Mouse (Mus musculus) lung, adult 18-20 months (tissue): ENCODE measurements around the gene Olfr320.
"Not testable (repeated sequence)": the region's sequence is repeated elsewhere in the genome, so short reads cannot be mapped to it uniquely, and the experiment has no call there.

Experiments used
- DNase-seq, 2 experiments: peaks; one replicate each; pipeline ENCODE4 v3.0.0; 2022; ENCODE audit warnings: mixed read lengths in 2 of 2

Gene Olfr320

GRCm38 (mm10) chr11:58680799-58681198, at the start of gene Olfr320:
Gene Olfr320, plus strand, starts transcription at chr11:58681099.
- DNase-seq: no peak

GRCm38 (mm10) chr11:58634878-58635277, 46.0 kb upstream of the Olfr320 start:
- no peak for DNase-seq

- peak; percentile 19 to 20 for DNase-seq
Measured at GRCm38 (mm10) chr11:58636376-58636977, 44.4 kb upstream of the Olfr320 start.

DNA sequence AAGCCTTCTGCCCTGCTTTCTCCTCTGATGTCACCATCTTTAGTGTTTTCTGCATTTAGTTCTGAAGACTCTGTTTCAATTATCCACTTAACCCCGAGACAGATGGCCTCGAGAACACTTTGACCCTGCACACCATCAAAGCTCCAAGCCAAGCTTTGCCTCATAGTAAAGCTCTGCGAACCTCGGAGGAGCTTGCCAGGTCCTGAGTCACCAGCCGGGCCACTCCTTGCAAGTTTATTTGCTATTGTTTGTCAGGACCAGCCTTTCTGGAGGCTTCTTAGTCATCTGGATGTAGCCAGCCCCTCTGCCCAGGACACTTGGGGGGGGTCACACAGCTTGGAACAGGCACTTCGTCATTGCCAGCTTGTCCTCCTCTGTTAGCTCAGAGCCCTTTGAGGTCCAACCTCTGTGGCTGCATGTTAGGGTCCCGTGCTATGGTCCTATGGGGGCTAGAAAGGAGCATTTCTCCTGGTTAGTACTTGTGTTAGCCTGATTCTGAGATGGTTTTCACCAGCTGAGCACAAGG, 42.7 kb upstream of the Olfr320 start:
- DNase-seq: no peak

- DNase-seq: no peak
Measured at GRCm38 (mm10) chr11:58640272-58640867, 40.5 kb upstream of the Olfr320 start, which contains the start of gene Trim58. Gene Trim58, plus strand, starts transcription at chr11:58640465.

DNA sequence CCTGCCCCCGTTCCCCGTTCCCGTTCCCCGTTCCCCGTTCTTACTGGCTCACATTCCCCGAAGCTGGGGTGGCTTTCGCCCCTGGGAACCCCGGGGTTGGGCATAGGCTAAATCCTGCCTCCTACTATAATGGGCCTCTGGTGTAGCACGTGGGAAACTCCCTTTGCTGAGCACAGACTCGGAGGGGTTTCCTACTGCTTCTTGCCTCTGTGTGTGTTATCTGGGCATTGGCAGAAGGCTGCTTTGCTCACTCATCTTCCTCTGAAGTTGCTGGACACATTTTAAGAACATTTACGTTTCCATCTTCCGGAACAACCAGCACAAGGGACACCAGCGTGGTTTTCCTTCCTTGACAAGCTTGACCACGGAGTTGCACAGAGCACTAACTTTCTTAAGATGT, 39.8 kb upstream of the Olfr320 start:
- DNase-seq: no peak

- DNase-seq: no peak
Measured at GRCm38 (mm10) chr11:58641638-58642358, 39.1 kb upstream of the Olfr320 start.

DNA sequence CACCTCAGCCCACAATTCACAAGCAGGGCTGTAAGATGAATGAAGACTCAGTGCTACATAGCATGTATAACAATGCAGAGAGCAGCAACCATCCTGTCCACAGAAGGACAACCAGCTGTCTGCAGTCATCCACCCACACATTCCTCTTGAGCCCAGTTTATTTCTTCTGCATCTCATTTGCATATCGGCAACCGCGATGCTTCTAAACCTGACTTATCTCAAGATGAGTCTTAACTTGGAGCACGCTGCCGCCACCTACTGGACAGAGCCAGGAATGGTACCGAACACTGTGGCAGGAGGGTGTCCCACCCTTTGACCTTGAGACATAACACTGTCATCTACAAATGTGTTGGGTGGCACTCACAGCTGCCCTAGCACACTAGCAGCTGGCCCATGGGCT, 37.5 kb upstream of the Olfr320 start:
- peak in 1 of 2 experiments; percentile 2 for DNase-seq

- DNase-seq: no peak
Measured at GRCm38 (mm10) chr11:58655151-58655550, 25.7 kb upstream of the Olfr320 start.

GRCm38 (mm10) chr11:58658596-58658995, 22.3 kb upstream of the Olfr320 start, which contains the start of gene Olfr322:
Gene Olfr322, plus strand, starts transcription at chr11:58658782.
- no peak for DNase-seq

DNA sequence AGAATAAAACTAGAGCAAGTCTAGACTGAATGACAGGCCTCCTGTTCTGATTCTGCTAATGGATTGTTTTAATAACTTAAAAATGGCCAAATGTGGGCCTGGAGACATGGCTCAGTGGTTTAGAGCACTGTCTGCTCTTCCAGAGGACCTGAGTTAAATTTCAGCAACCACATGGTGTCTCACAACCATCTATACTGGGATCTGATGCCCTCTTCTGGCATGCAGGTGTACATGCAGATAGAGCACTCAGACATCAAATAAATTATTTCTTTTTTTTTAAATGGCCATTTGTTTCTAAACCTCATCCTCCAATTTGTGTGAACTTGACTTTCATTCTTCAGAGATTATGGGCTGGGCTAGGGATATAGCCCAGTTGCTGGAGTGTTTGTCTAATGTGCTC, 11.6 kb upstream of the Olfr320 start:
- DNase-seq: no peak

DNA sequence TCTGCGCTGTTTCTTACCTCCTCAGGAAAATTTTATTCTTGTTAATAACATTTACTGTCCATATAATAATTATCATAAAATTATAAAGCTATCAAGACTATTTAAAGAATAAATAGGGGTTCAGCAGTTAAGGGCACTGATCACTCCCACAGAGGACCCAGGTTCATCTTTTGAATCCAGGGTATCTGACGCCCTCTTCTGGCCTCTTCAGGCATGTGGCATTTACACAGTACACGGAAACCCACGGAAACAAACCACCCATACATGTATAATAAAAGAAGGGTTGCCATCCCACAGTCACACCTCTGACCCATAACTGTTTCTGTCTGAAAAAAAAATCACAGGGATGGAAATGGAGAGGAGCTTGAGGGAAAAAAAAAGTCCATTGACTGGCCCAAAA, 9.1 kb upstream of the Olfr320 start:
- DNase-seq: no peak

DNA sequence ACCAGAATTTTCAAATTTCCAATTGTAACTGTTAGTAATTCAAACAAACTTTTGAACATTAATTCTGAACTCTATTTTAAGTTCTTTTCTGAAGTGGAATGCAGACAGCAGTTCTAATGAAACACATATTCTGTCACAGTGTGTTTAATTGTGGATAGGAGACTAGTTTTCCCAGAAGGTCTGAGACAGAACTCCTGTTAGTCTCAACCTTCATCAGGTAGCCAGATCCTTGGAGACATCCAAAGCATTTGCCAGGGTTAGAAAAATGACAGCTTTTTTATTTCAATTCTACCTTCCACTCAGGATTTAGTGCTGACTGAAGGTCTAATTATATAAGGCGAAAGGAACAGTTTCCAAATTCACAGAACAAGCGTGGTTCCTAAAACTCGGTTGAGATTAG, 18.0 kb downstream of the Olfr320 start, which contains the start of gene Olfr319:
Gene Olfr319 (plus strand): TSS at position 301 of the 400 bp plus-strand sequence.
- no peak for DNase-seq

GRCm38 (mm10) chr11:58709086-58709485, 28.2 kb downstream of the Olfr320 start:
- DNase-seq: no peak

GRCm38 (mm10) chr11:58717723-58718122, 36.8 kb downstream of the Olfr320 start:
- DNase-seq: not testable (repeated sequence)

GRCm38 (mm10) chr11:58719701-58720100, 38.8 kb downstream of the Olfr320 start:
- no peak for DNase-seq

DNA sequence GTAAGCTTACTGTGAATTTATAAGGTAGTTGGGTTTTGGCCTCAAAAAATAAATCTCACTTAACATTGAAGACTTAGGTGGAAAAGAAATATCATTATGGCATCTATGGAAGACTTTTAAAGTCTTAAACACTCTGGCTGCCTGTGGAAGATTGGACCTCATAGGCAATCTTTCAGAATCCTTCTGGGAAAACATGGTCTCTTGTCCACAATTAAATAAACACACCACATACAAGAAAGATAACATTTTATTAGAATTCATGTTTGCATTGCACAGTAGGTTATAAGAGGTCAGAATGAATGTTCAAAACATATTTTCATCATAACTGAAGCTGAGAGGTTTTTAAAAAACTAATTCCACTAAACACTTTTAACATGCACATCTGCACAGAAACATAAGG, 43.0 kb downstream of the Olfr320 start, which contains the start of gene Olfr318:
Gene Olfr318 (minus strand): TSS at position 101 of the 400 bp plus-strand sequence.
- no peak for DNase-seq

GRCm38 (mm10) chr11:58727896-58728650, 47.2 kb downstream of the Olfr320 start:
- DNase-seq: not testable (repeated sequence)

- no peak for DNase-seq
Measured at GRCm38 (mm10) chr11:58733372-58733771, 52.5 kb downstream of the Olfr320 start.
